Mouse (Mus musculus) neural tube, embryonic 14.5 days (tissue): ENCODE data around the gene Pkig. TPM values are rescaled to one million over a fixed set of nuclear protein-coding genes. Genes with fewer than 3 reads are reported as not detected.

Experiments used
- ATAC-seq: fragments of 200-750 bp; cut with Nextera tagmentation; 2 replicates; pipeline ENCODE4 v1.8.0; 2017; ENCODE audit warnings: low read depth, mild to moderate bottlenecking, moderate TSS enrichment, moderate library complexity
- H3K27ac ChIP-seq: fragments of 300-500 bp; sonication (generic); 2 replicates; pipeline ENCODE4 v1.5.1; 2014; ENCODE audit warnings: low read depth, mild to moderate bottlenecking, control low read depth, low read length, moderate library complexity, mixed read lengths
- H3K27me3 ChIP-seq: fragments of 300-500 bp; sonication (generic); 2 replicates; pipeline ENCODE4 v1.6.1; 2014; ENCODE audit warnings: low read length; ENCODE audit not compliant: control insufficient read depth, insufficient read depth
- H3K36me3 ChIP-seq: fragments of 300-500 bp; sonication (generic); 2 replicates; pipeline ENCODE4 v1.6.1; 2014; ENCODE audit warnings: low read length, mixed read lengths; ENCODE audit not compliant: control insufficient read depth, insufficient read depth
- H3K4me1 ChIP-seq: fragments of 300-500 bp; sonication (generic); 2 replicates; pipeline ENCODE4 v1.6.1; 2014; ENCODE audit warnings: low read length; ENCODE audit not compliant: control insufficient read depth, insufficient read depth
- H3K4me2 ChIP-seq: fragments of 300-500 bp; sonication (generic); 2 replicates; pipeline ENCODE4 v1.6.1; 2014; ENCODE audit warnings: mild to moderate bottlenecking, low read depth, low read length, control low read depth
- H3K4me3 ChIP-seq: fragments of 300-500 bp; sonication (generic); 2 replicates; pipeline ENCODE4 v1.5.1; 2014; ENCODE audit warnings: low read depth, low read length, control low read depth, mixed read lengths
- H3K9ac ChIP-seq: fragments of 300-500 bp; sonication (generic); replicated peaks from 2 replicates; pipeline ENCODE4 v1.6.1; 2014; ENCODE audit warnings: low read depth, mild to moderate bottlenecking, control low read depth, low read length, mixed read lengths
- H3K9me3 ChIP-seq: fragments of 300-500 bp; sonication (generic); 2 replicates; pipeline ENCODE4 v1.6.1; 2016; ENCODE audit warnings: low read length; ENCODE audit not compliant: control insufficient read depth
- WGBS: fragments of 180-500 bp; shearing (Covaris S2); extraction: QIAGEN DNeasy Blood & Tissue Kit; methylation state at CpG from one replicate; pipeline ENCODE4 v1.1.7; 2014; 5-methylcytosine and 5-hydroxymethylcytosine counted together
- polyA plus RNA-seq: library from polyadenylated mRNA; unstranded; fragments of >200 nt; fragmentation: Nextera tagmentation; extraction: Ambion mirVana; gene quantifications from 2 replicates; pipeline ENCODE4 v1.2.1, GENCODE M21; 2014

The Pkig gene
- polyA plus RNA-seq, 1 experiment from 2014 or later, result 102 TPM

DNA sequence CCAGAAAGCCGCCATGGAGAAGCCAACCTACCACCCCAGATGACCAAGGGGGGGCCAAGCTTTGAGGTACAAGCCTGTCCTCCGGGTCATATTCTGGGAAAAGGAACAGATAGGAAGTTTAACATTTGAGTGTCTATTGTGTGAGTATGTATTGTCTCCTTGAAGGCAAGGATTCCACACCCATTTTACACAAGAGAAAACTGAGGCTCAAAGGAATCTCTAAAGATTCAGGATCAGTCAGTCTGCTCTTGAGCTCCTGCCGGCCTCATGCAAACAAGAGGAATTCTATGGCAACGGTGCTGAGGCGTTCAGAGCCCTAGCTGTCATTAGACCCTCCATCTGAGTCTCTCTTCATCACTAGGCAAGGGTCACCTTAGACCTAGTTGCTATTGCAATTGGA is 84.5 kb downstream of the Pkig start:
- no peak overlapping the region for H3K9ac ChIP-seq
- no peaks in the 10 kb centered on the region for H3K4me1 ChIP-seq
- H3K4me2 ChIP-seq, result no peak overlapping the region
- H3K36me3 ChIP-seq, result no peaks in the 10 kb centered on the region
- no peak overlapping the region for H3K27ac ChIP-seq
- no peaks in the 10 kb centered on the region for H3K9me3 ChIP-seq
- no peak for ATAC-seq
- H3K4me3 ChIP-seq, result no peak overlapping the region
- WGBS, result 67% methylated on average over 5 of the region's 5 CpGs
- H3K27me3 ChIP-seq, result no peaks in the 10 kb centered on the region

DNA sequence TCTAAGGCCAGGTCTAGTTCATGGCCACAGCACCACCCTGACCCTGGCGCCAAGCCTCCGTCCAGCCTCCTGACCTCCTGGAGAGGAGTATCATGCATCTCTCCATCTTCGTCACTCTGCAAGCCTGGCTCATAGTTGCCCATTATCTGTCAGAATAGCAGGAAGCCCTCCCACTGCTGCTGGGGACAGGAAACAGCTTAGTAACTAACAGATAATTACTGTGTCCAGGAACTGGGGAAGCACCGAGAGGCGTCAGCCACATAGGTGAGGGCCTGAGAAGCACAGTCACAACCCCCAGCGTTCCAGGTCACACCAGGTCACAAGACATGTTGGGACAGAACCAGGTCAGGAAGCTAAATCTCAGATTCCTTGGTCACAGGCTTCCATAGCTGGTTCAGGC is 85.2 kb downstream of the Pkig start:
- 75% methylated on average over 6 of the region's 6 CpGs for WGBS
- no peak for ATAC-seq

DNA sequence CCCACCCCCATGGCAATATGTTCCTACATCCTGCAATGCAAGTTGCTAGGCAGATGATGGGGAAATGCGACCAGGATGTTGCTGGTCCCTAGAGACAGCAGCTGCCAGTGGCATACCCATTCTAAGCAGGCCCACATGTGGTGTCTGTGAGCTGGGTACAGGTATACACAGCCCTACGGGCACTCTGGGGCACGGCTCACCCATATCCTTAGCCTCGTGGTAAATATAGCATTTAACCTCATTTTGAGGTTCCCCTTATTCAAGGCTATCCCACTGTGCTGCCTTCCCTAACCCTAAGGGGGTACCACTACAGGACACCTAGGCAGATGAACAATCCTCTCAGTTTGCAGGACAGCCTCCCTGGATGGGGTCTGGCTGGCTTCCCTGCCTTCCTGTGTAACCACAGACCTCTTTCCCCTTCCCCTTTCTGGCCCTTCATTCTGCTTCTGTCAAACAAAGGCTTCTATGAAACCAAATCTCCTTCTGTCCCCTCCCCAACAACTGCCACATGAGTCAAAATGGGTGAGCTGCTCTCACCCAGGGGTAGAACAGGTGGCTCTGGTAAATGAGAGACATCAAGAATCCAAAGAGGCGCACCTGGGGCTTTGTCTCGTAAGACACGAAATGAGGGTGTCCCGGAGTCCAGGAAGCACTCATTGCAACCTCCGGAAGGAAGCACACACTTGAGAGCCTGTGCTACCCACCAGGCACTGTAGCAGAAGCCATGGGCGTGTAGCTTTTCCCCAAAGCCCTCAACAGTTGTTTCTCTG is 86.8 kb downstream of the Pkig start:
- H3K36me3 ChIP-seq, result no peaks in the 10 kb centered on the region
- ATAC-seq, result no peak
- no peak overlapping the region for H3K4me2 ChIP-seq
- no peak overlapping the region for H3K9ac ChIP-seq
- no peak overlapping the region for H3K4me3 ChIP-seq
- no peak overlapping the region for H3K27ac ChIP-seq
- H3K9me3 ChIP-seq, result no peaks in the 10 kb centered on the region
- no peaks in the 10 kb centered on the region for H3K27me3 ChIP-seq
- H3K4me1 ChIP-seq, result 0 out of 2 replicates have a peak, but pooled peaks cover 4% of the 10 kb centered on the region
- 79% methylated on average over 10 of the region's 10 CpGs for whole genome bisulfite sequencing

More for the DNA sequence above, 85.2 kb downstream of the Pkig start:
- no peak overlapping the region for H3K4me3 ChIP-seq
- H3K4me1 ChIP-seq, result no peaks in the 10 kb centered on the region
- H3K9ac ChIP-seq, result no peak overlapping the region
- H3K36me3 ChIP-seq, result no peaks in the 10 kb centered on the region
- no peak overlapping the region for H3K4me2 ChIP-seq
- H3K27ac ChIP-seq, result no peak overlapping the region
- no peaks in the 10 kb centered on the region for H3K9me3 ChIP-seq
- no peaks in the 10 kb centered on the region for H3K27me3 ChIP-seq

DNA sequence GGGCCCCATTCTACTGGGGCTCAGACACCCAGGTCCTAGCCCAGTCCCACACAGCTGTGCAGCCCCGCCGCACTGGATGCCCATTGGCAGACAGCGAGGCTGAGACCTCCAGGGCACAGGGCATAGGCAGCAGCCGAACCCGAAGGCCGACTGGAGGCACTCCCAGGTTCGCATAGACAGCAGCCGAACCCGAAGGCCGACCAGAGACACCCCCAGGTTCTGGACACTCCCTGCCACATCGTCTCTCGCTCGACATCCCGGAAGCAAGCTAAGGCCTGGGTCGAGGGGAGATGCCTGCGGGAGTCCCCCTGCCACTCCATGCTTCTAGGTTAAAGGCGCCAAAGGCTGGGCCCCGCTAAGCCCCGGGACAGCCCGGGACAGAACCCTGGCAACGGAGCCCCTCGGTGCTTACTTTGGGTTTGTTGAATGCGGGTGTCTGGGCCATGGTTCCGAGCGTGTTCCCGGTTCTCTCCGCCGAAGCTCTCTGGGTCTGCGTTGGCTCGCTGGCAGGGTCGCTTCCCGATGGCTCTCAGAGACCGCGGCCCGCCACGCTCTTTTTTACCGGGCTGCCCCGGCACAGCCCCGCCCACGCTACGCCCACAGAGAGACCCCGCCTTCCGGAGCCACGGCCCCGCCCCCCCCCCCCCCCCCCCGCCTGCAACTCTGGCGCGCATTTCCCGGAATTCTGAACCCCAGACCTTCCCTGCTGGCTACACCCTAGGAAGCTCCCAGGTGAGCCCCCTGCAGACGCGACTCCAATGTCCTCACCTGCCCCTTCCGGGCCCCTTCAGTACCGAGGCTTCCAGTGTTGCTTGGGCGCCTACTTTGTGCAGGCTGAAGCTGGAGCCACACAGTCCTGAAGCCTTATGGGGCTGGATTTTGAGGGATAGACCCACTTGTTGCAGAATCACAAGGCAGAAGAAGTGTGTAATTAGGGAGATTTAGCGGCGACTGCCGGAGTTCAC is 91.7 kb downstream of the Pkig start, which contains the start of gene Ada:
Ada (minus strand) TSS at position 593 of the 965 bp plus-strand sequence.
- under 1% methylated on average over 53 of the region's 57 CpGs for WGBS
- H3K9me3 ChIP-seq, result no peaks in the 10 kb centered on the region

DNA sequence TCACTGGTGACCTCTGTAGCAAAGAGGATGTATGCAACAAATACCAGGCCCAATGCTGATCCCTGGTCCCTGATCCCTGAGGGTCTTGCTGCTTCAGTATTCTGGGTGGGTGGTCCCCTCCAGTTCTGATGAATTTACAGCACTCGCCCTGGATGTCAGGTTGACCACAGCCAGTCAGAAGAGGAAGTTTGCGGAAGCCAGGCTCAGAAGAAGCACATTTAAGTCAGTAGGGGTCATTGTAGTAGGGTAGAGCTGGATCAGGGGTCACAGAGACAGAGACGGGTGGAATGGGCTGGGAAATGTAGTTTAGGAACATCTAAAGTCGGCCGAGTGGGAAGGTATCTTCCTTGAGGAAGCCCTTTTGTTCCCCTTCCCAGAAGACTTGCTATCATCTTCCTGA is 96.0 kb downstream of the Pkig start:
- no peak overlapping the region for H3K9ac ChIP-seq
- H3K4me3 ChIP-seq, result no peak overlapping the region
- H3K4me1 ChIP-seq, result 0 out of 2 replicates have a peak, but pooled peaks cover 4% of the 10 kb centered on the region
- WGBS, result 67% methylated on average over 5 of the region's 5 CpGs
- H3K9me3 ChIP-seq, result no peaks in the 10 kb centered on the region
- no peaks in the 10 kb centered on the region for H3K36me3 ChIP-seq
- no peak overlapping the region for H3K27ac ChIP-seq
- no peaks in the 10 kb centered on the region for H3K27me3 ChIP-seq
- H3K4me2 ChIP-seq, result no peak overlapping the region
- ATAC-seq, result no peak

More for the DNA sequence above, 91.7 kb downstream of the Pkig start, which contains the start of gene Ada:
- H3K27ac ChIP-seq, result no peak within 1 kb of the TSS
- no peaks in the 10 kb centered on the region for H3K36me3 ChIP-seq
- H3K4me2 ChIP-seq, result peak within 1 kb of the TSS; percentile 98
- H3K27me3 ChIP-seq, result no peaks in the 10 kb centered on the region
- H3K4me3 ChIP-seq, result peak within 1 kb of the TSS; percentile 45
- ATAC-seq, result peak; percentile 79
- peak within 1 kb of the TSS; percentile 56 for H3K9ac ChIP-seq
- H3K4me1 ChIP-seq, result 0 out of 2 replicates have a peak, but pooled peaks cover 4% of the 10 kb centered on the region

DNA sequence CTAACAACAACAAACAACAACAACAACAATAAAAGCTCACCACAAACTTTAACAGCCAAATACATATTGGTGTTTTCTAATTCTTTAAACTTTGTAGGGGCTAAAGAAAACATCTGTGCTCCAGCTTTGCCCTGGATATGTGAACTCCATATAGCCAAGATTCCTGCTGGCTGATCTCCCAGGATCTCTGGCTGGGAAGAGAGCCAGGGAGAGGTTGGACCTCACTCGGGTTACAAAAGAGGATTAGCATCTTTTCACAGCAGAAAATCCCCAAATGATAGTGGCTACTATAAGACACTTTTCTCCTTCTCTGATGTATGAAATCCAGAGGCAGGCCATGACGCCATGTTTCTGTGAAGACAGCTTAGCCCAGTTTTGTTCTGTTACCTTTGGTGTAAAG is 98.5 kb downstream of the Pkig start:
- no peak overlapping the region for H3K27ac ChIP-seq
- H3K27me3 ChIP-seq, result no peaks in the 10 kb centered on the region
- no peak overlapping the region for H3K9ac ChIP-seq
- H3K36me3 ChIP-seq, result no peaks in the 10 kb centered on the region
- no peak overlapping the region for H3K4me2 ChIP-seq
- H3K4me3 ChIP-seq, result no peak overlapping the region
- no peak for ATAC-seq
- no peaks in the 10 kb centered on the region for H3K9me3 ChIP-seq
- no peaks in the 10 kb centered on the region for H3K4me1 ChIP-seq
- WGBS, result 66% methylated on average over 2 of the region's 2 CpGs

DNA sequence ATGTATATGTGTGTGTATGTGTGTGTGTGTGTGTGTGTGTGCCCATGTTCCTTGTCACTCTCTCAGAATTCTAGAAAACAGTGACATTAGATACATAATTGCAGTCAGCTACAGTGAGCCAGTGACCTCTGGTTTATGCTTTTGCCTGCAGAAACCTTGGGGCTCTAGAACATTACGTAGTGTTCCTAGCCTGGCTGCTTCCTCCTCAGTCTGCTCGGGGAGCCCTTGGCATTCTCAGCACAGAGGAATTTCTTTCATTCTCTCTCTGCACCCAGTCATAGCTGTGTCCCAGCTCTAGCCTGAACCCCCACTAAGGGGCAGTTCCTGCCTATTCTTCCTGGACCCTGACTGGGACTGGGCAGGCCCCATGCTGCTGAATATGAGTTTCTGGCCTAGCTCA is 100.0 kb downstream of the Pkig start:
- Histone ChIP-seq H3K27me3 (no peaks in the 10 kb centered on the region), H3K4me1 (no peaks in the 10 kb centered on the region), H3K4me3 (no peak overlapping the region), H3K4me2 (no peak overlapping the region), H3K36me3 (no peaks in the 10 kb centered on the region), H3K9me3 (no peaks in the 10 kb centered on the region), H3K27ac (no peak overlapping the region), H3K9ac (no peak overlapping the region)
- ATAC-seq, result no peak
- WGBS, result 69% methylated on average over 2 of the region's 2 CpGs

DNA sequence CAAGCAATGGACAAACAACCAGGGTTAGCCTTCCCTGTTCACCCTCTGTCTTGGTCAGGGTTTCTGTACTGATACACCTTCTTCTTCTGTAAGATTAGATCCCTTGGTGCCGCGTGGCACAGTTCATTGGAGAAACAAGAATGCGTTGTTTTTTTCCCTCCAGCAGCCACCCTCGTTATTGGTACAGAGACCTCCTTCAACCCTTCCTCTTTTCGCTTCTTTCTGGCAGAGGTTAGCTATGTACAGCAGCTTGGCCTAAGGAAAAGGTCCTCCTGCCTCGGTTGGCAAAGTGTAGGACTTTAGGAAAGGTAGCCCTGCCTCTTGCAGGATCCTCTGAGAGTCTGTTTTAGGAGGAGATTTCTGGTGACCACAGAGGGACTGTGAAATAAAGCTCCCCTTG is 102.4 kb downstream of the Pkig start:
- no peak overlapping the region for H3K9ac ChIP-seq
- H3K4me1 ChIP-seq, result no peaks in the 10 kb centered on the region
- no peaks in the 10 kb centered on the region for H3K9me3 ChIP-seq
- H3K27me3 ChIP-seq, result no peaks in the 10 kb centered on the region
- H3K27ac ChIP-seq, result no peak overlapping the region
- no peaks in the 10 kb centered on the region for H3K36me3 ChIP-seq
- H3K4me3 ChIP-seq, result no peak overlapping the region
- no peak for ATAC-seq
- WGBS, result 87% methylated on average over 6 of the region's 6 CpGs
- H3K4me2 ChIP-seq, result no peak overlapping the region

DNA sequence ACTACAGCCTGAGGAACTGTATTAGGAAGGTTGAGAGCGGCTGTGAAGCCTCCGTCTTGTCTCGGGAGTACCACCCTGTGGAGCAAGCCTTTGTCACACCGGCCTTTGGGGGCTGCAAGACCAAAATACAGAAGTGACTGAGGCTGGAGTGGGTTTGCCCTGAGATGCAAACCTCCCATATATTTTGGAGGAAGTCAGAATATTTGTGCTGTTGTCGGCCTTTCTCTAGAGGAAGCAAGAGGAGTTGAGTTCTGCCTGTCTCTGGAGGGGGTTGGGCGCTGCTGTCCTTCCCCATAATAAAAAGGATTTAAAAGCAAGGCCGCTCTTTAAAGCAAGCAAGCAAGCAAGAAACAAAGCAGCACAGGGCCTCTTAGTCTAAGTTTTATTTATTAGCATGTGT is 103.2 kb downstream of the Pkig start:
- no peak for ATAC-seq
- Histone ChIP-seq H3K27me3 (no peaks in the 10 kb centered on the region), H3K36me3 (no peaks in the 10 kb centered on the region), H3K27ac (no peak overlapping the region), H3K4me2 (no peak overlapping the region), H3K4me1 (no peaks in the 10 kb centered on the region), H3K9ac (no peak overlapping the region), H3K9me3 (no peaks in the 10 kb centered on the region), H3K4me3 (no peak overlapping the region)
- WGBS, result 79% methylated on average over 7 of the region's 7 CpGs
